Mouse (Mus musculus): ENCODE results near the gene Fance.

- TF ChIP-seq CTCF (IDR thresholded peaks at IDR 0.05; ENCODE audit: borderline replicate concordance, control insufficient read depth, extremely low read depth, insufficient read depth, low read length, poor library complexity) (no peak), POLR2A (IDR thresholded peaks at IDR 0.05; ENCODE audit: control insufficient read depth, extremely low read depth, insufficient read depth, low read length, poor library complexity) (no peak)
Observed at GRCm38 (mm10) chr17:28344050-28344607, 30.8 kb downstream of the Fance start.

All from thymus, adult 2 months (tissue).